Mouse (Mus musculus): ENCODE results near the gene Oxnad1. TPM values are rescaled to one million over a fixed set of nuclear protein-coding genes. Genes with fewer than 3 reads are reported as not detected.
A peak's percentile ranks its signal among the peaks of the same experiment; 100 is the strongest.

The Oxnad1 gene
- polyA plus RNA-seq, 1 experiment from 2014 or later = 36.9 TPM

- no peak overlapping the region for H3K27ac ChIP-seq (ENCODE audit: low read length)
- H3K27me3 ChIP-seq (ENCODE audit: insufficient read depth, low read length) = no peaks in the 10 kb centered on the region
- 92% methylated on average over 4 of the region's 4 CpGs for WGBS
- no peaks in the 10 kb centered on the region for H3K9me3 ChIP-seq (ENCODE audit: low read length)
- ATAC-seq (ENCODE audit: low FRiP score, low TSS enrichment) = no peak
- H3K4me2 ChIP-seq (replicated peaks; ENCODE audit: low read depth, low read length) = no peak overlapping the region
- no peaks in the 10 kb centered on the region for H3K4me1 ChIP-seq (ENCODE audit: insufficient read depth, low read length)
- no peak overlapping the region for H3K9ac ChIP-seq (replicated peaks; ENCODE audit: low read length)
- no peak overlapping the region for H3K4me3 ChIP-seq (ENCODE audit: low read length)
- H3K36me3 ChIP-seq (ENCODE audit: insufficient read depth, low read length) = no peaks in the 10 kb centered on the region
Observed at GRCm38 (mm10) chr14:32057664-32058063, 27.5 kb upstream of the Oxnad1 start.

- H3K4me2 ChIP-seq (replicated peaks; ENCODE audit: low read depth, low read length) = no peak overlapping the region
- no peaks in the 10 kb centered on the region for H3K4me1 ChIP-seq (ENCODE audit: insufficient read depth, low read length)
- H3K4me3 ChIP-seq (ENCODE audit: low read length) = no peak overlapping the region
- no peak overlapping the region for H3K27ac ChIP-seq (ENCODE audit: low read length)
- no peak for ATAC-seq (ENCODE audit: low FRiP score, low TSS enrichment)
- peaks cover 6% of the 10 kb centered on the region; the same call in 1 of the 2 replicates for H3K9me3 ChIP-seq (ENCODE audit: low read length)
- no peaks in the 10 kb centered on the region for H3K36me3 ChIP-seq (ENCODE audit: insufficient read depth, low read length)
- H3K27me3 ChIP-seq (ENCODE audit: insufficient read depth, low read length) = no peaks in the 10 kb centered on the region
- WGBS = 85% methylated on average over 4 of the region's 4 CpGs
- H3K9ac ChIP-seq (replicated peaks; ENCODE audit: low read length) = no peak overlapping the region
Observed at GRCm38 (mm10) chr14:32061398-32061797, 23.8 kb upstream of the Oxnad1 start.

- no peak overlapping the region for H3K4me2 ChIP-seq (replicated peaks; ENCODE audit: low read depth, low read length)
- no peak for ATAC-seq (ENCODE audit: low FRiP score, low TSS enrichment)
- peaks cover 20% of the 10 kb centered on the region for H3K4me1 ChIP-seq (ENCODE audit: insufficient read depth, low read length)
- H3K27ac ChIP-seq (ENCODE audit: low read length) = peak overlapping the region; percentile 71
- no peak overlapping the region for H3K4me3 ChIP-seq (ENCODE audit: low read length)
- H3K9me3 ChIP-seq (ENCODE audit: low read length) = no peaks in the 10 kb centered on the region
- no peaks in the 10 kb centered on the region for H3K36me3 ChIP-seq (ENCODE audit: insufficient read depth, low read length)
- no peak overlapping the region for H3K9ac ChIP-seq (replicated peaks; ENCODE audit: low read length)
- no peaks in the 10 kb centered on the region for H3K27me3 ChIP-seq (ENCODE audit: insufficient read depth, low read length)
Observed at GRCm38 (mm10) chr14:32072807-32073206, 12.4 kb upstream of the Oxnad1 start.

GRCm38 (mm10) chr14:32073211-32073685 lies 11.9 kb upstream of the Oxnad1 start:
- ATAC-seq (ENCODE audit: low FRiP score, low TSS enrichment) = no peak
- Histone ChIP-seq H3K4me1 (ENCODE audit: insufficient read depth, low read length) (peaks cover 20% of the 10 kb centered on the region), H3K27ac (ENCODE audit: low read length) (peak overlapping the region; percentile 71), H3K27me3 (ENCODE audit: insufficient read depth, low read length) (no peaks in the 10 kb centered on the region), H3K4me3 (ENCODE audit: low read length) (no peak overlapping the region), H3K9me3 (ENCODE audit: low read length) (no peaks in the 10 kb centered on the region), H3K36me3 (ENCODE audit: insufficient read depth, low read length) (no peaks in the 10 kb centered on the region), H3K9ac (replicated peaks; ENCODE audit: low read length) (no peak overlapping the region), H3K4me2 (replicated peaks; ENCODE audit: low read depth, low read length) (no peak overlapping the region)
- 29% methylated on average over 8 of the region's 8 CpGs for WGBS

- WGBS = 18% methylated on average over 7 of the region's 7 CpGs
- H3K9me3 ChIP-seq (ENCODE audit: low read length) = no peaks in the 10 kb centered on the region
- no peaks in the 10 kb centered on the region for H3K36me3 ChIP-seq (ENCODE audit: insufficient read depth, low read length)
- H3K9ac ChIP-seq (replicated peaks; ENCODE audit: low read length) = no peak overlapping the region
- H3K4me3 ChIP-seq (ENCODE audit: low read length) = no peak overlapping the region
- no peaks in the 10 kb centered on the region for H3K27me3 ChIP-seq (ENCODE audit: insufficient read depth, low read length)
- peaks cover 20% of the 10 kb centered on the region for H3K4me1 ChIP-seq (ENCODE audit: insufficient read depth, low read length)
- H3K4me2 ChIP-seq (replicated peaks; ENCODE audit: low read depth, low read length) = 0 out of 2 replicates have a peak overlapping the region, but pooled peaks have one; percentile 4
- H3K27ac ChIP-seq (ENCODE audit: low read length) = peak overlapping the region; percentile 71
- peak; percentile 81 for ATAC-seq (ENCODE audit: low FRiP score, low TSS enrichment)
Observed at GRCm38 (mm10) chr14:32073901-32074300, 11.3 kb upstream of the Oxnad1 start.

- no peak overlapping the region for H3K4me2 ChIP-seq (replicated peaks; ENCODE audit: low read depth, low read length)
- H3K27ac ChIP-seq (ENCODE audit: low read length) = no peak overlapping the region
- no peak overlapping the region for H3K4me3 ChIP-seq (ENCODE audit: low read length)
- H3K9me3 ChIP-seq (ENCODE audit: low read length) = no peaks in the 10 kb centered on the region
- peaks cover 6% of the 10 kb centered on the region for H3K36me3 ChIP-seq (ENCODE audit: insufficient read depth, low read length)
- H3K4me1 ChIP-seq (ENCODE audit: insufficient read depth, low read length) = peaks cover 20% of the 10 kb centered on the region
- no peak overlapping the region for H3K9ac ChIP-seq (replicated peaks; ENCODE audit: low read length)
- ATAC-seq (ENCODE audit: low FRiP score, low TSS enrichment) = 0 out of 2 replicates have a peak, but pooled peaks have one; percentile 39
- WGBS = 39% methylated on average over 8 of the region's 8 CpGs
- H3K27me3 ChIP-seq (ENCODE audit: insufficient read depth, low read length) = no peaks in the 10 kb centered on the region
Observed at GRCm38 (mm10) chr14:32076896-32077575, 8.1 kb upstream of the Oxnad1 start.

GRCm38 (mm10) chr14:32081026-32081425 lies 4.1 kb upstream of the Oxnad1 start:
- no peak overlapping the region for H3K27ac ChIP-seq (ENCODE audit: low read length)
- WGBS = 85% methylated on average over 10 of the region's 10 CpGs
- peaks cover 3% of the 10 kb centered on the region for H3K4me1 ChIP-seq (ENCODE audit: insufficient read depth, low read length)
- ATAC-seq (ENCODE audit: low FRiP score, low TSS enrichment) = no peak
- H3K27me3 ChIP-seq (ENCODE audit: insufficient read depth, low read length) = no peaks in the 10 kb centered on the region
- no peak overlapping the region for H3K9ac ChIP-seq (replicated peaks; ENCODE audit: low read length)
- H3K4me2 ChIP-seq (replicated peaks; ENCODE audit: low read depth, low read length) = no peak overlapping the region
- no peak overlapping the region for H3K4me3 ChIP-seq (ENCODE audit: low read length)
- H3K36me3 ChIP-seq (ENCODE audit: insufficient read depth, low read length) = peaks cover 16% of the 10 kb centered on the region
- H3K9me3 ChIP-seq (ENCODE audit: low read length) = no peaks in the 10 kb centered on the region

- H3K9me3 ChIP-seq (ENCODE audit: low read length) = no peaks in the 10 kb centered on the region
- H3K4me1 ChIP-seq (ENCODE audit: insufficient read depth, low read length) = peaks cover 11% of the 10 kb centered on the region
- no peak overlapping the region for H3K9ac ChIP-seq (replicated peaks; ENCODE audit: low read length)
- H3K4me2 ChIP-seq (replicated peaks; ENCODE audit: low read depth, low read length) = no peak overlapping the region
- WGBS = 94% methylated on average over 6 of the region's 6 CpGs
- no peak for ATAC-seq (ENCODE audit: low FRiP score, low TSS enrichment)
- H3K27me3 ChIP-seq (ENCODE audit: insufficient read depth, low read length) = no peaks in the 10 kb centered on the region
- H3K36me3 ChIP-seq (ENCODE audit: insufficient read depth, low read length) = peaks cover 16% of the 10 kb centered on the region
- H3K4me3 ChIP-seq (ENCODE audit: low read length) = no peak overlapping the region
- H3K27ac ChIP-seq (ENCODE audit: low read length) = no peak overlapping the region
Observed at GRCm38 (mm10) chr14:32082891-32083290, 2.3 kb upstream of the Oxnad1 start.

- ATAC-seq (ENCODE audit: low FRiP score, low TSS enrichment) = no peak
- no peak overlapping the region for H3K27ac ChIP-seq (ENCODE audit: low read length)
- peaks cover 11% of the 10 kb centered on the region for H3K4me1 ChIP-seq (ENCODE audit: insufficient read depth, low read length)
- WGBS = 91% methylated on average over 2 of the region's 2 CpGs
- H3K27me3 ChIP-seq (ENCODE audit: insufficient read depth, low read length) = no peaks in the 10 kb centered on the region
- no peak overlapping the region for H3K4me3 ChIP-seq (ENCODE audit: low read length)
- H3K36me3 ChIP-seq (ENCODE audit: insufficient read depth, low read length) = peaks cover 16% of the 10 kb centered on the region
- H3K9ac ChIP-seq (replicated peaks; ENCODE audit: low read length) = no peak overlapping the region
- no peaks in the 10 kb centered on the region for H3K9me3 ChIP-seq (ENCODE audit: low read length)
- H3K4me2 ChIP-seq (replicated peaks; ENCODE audit: low read depth, low read length) = no peak overlapping the region
Observed at GRCm38 (mm10) chr14:32083466-32083865, 1.7 kb upstream of the Oxnad1 start.

GRCm38 (mm10) chr14:32085486-32086201 lies 470 bp downstream of the Oxnad1 start, which contains the start of gene Dph3:
Gene Dph3, minus strand, starts transcription at chr14:32085729.
- peak within 1 kb of the TSS; percentile 69 for H3K9ac ChIP-seq (replicated peaks; ENCODE audit: low read length)
- ATAC-seq (ENCODE audit: low FRiP score, low TSS enrichment) = peak; percentile 97
- H3K4me1 ChIP-seq (ENCODE audit: insufficient read depth, low read length) = peaks cover 16% of the 10 kb centered on the region
- H3K4me3 ChIP-seq (ENCODE audit: low read length) = peak within 1 kb of the TSS; percentile 66
- peak within 1 kb of the TSS; percentile 66 for H3K4me2 ChIP-seq (replicated peaks; ENCODE audit: low read depth, low read length)
- H3K36me3 ChIP-seq (ENCODE audit: insufficient read depth, low read length) = peaks cover 16% of the 10 kb centered on the region
- WGBS = under 1% methylated on average over 43 of the region's 43 CpGs
- no peaks in the 10 kb centered on the region for H3K9me3 ChIP-seq (ENCODE audit: low read length)
- H3K27me3 ChIP-seq (ENCODE audit: insufficient read depth, low read length) = no peaks in the 10 kb centered on the region
- peak within 1 kb of the TSS; percentile 87 for H3K27ac ChIP-seq (ENCODE audit: low read length)

Measured in kidney, embryonic 16.5 days (tissue).